Mouse (Mus musculus) liver, embryonic 13.5 days (tissue): ENCODE measurements at regions not wholly inside any gene's neighbourhood (a gene's known extent, or its start where the extent isn't known, plus 50 kb on each side); places are given as distances from the start of the nearest gene placed in this dataset.

Experiments used
- ATAC-seq: fragments of 200-750 bp; cut with Nextera tagmentation; 2 replicates; pipeline ENCODE4 v1.8.0; 2017; ENCODE audit warnings: low read depth, mild to moderate bottlenecking, moderate number of reproducible peaks, moderate library complexity
- DNase-seq: peaks from one replicate; pipeline ENCODE4 v3.0.0; 2022
- H3K27ac ChIP-seq: fragments of 300-500 bp; sonication (generic); 2 replicates; pipeline ENCODE4 v1.5.1; 2015; ENCODE audit warnings: moderate library complexity, mild to moderate bottlenecking, inconsistent platforms
- H3K27me3 ChIP-seq: fragments of 300-500 bp; sonication (generic); 2 replicates; pipeline ENCODE4 v1.6.1; 2015; ENCODE audit warnings: mild to moderate bottlenecking, inconsistent platforms
- H3K36me3 ChIP-seq: fragments of 300-500 bp; sonication (generic); 2 replicates; pipeline ENCODE4 v1.6.1; 2015; ENCODE audit warnings: mild to moderate bottlenecking, inconsistent platforms
- H3K4me1 ChIP-seq: fragments of 300-500 bp; sonication (generic); replicated peaks from 2 replicates; pipeline ENCODE4 v1.6.1; 2015; ENCODE audit warnings: inconsistent platforms
- H3K4me2 ChIP-seq: fragments of 300-500 bp; sonication (generic); 2 replicates; pipeline ENCODE4 v1.6.1; 2015; ENCODE audit warnings: inconsistent platforms, mild to moderate bottlenecking, moderate library complexity
- H3K4me3 ChIP-seq: fragments of 300-500 bp; sonication (generic); replicated peaks from 2 replicates; pipeline ENCODE4 v1.5.1; 2015; ENCODE audit warnings: mild to moderate bottlenecking, inconsistent platforms
- H3K9ac ChIP-seq: fragments of 300-500 bp; sonication (generic); 2 replicates; pipeline ENCODE4 v1.6.1; 2015; ENCODE audit warnings: mild to moderate bottlenecking, inconsistent platforms
- H3K9me3 ChIP-seq: fragments of 300-500 bp; sonication (generic); replicated peaks from 2 replicates; pipeline ENCODE4 v1.6.1; 2016; ENCODE audit warnings: inconsistent platforms
- WGBS: fragments of 180-500 bp; shearing (Covaris S2); methylation state at CpG from one replicate; pipeline ENCODE4 v1.1.7; 2015; ENCODE audit not compliant: insufficient replicate concordance; 5-methylcytosine and 5-hydroxymethylcytosine counted together

DNA sequence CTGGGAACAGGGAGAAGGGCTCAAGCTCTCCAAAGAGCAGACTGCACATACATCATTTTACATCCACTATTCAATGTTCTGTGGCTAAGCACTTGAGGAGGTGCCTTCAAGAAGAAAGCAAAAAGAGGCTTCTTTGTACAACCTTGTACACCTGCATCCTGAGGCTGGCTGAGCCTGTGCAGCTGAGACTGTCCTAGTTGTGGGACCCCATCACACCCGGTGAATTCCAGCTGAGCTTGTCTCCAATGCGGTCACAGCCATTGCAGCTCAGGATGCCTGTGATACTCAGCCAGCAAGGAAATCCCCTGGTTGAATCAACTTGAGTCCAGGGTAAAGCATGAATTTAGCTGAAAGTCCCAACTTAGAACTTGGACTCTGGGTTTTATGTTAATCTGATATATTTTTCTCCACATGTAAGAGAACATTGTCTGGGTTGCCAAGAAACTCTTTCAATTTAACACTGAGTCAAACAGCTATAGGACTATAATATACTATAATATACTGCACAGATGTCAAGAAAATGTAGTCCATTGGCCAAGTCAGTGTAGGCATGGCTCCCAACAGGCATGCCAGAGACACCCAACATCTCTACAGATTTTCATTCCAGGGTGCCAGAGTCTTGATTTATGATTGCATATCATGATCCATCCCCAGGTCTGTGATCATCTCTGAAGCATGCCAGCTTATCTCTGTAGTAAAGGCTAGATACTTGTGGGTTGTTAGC, 599.2 kb downstream of the Pard3 start:
- 77% methylated on average over 2 of the region's 2 CpGs for WGBS
- Histone ChIP-seq H3K27ac (no peak overlapping the region), H3K4me1 (no peaks in the 10 kb centered on the region), H3K9ac (no peak overlapping the region), H3K4me3 (no peak overlapping the region), H3K9me3 (no peaks in the 10 kb centered on the region), H3K36me3 (no peaks in the 10 kb centered on the region), H3K27me3 (no peaks in the 10 kb centered on the region), H3K4me2 (no peak overlapping the region)
- DNase-seq (no peak), ATAC-seq (no peak)

- no peaks in the 10 kb centered on the region for H3K27me3 ChIP-seq
- no peak for DNase-seq
- H3K4me2 ChIP-seq = no peak overlapping the region
- WGBS = 43% methylated on average over 2 of the region's 2 CpGs
- H3K9me3 ChIP-seq = no peaks in the 10 kb centered on the region
- H3K9ac ChIP-seq = no peak overlapping the region
- no peaks in the 10 kb centered on the region for H3K4me1 ChIP-seq
- no peak overlapping the region for H3K27ac ChIP-seq
- H3K36me3 ChIP-seq = no peaks in the 10 kb centered on the region
- ATAC-seq = no peak
- H3K4me3 ChIP-seq = no peak overlapping the region
Observed at GRCm38 (mm10) chr8:127666606-127667005, 602.9 kb downstream of the Pard3 start.

DNA sequence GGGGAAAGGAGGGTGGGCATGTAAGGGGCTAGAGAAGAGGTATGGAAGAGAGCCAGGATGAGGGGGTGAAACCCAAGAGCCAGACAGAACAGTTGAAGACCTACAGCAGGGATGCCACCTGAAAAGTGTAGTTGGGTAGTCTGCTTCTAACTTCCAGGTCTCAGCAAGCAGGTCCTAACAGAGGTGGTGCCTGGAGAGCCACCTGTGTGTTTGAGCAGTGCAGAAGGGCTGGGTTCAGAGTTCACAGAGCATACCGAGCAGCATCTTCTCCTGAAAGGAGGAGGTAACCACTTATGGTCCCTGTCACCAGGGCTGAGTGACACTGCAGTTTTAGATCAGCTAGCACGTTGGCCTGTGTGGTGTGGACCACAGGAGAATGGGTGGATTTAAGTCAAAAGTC, 605.3 kb downstream of the Pard3 start:
- DNase-seq (no peak), ATAC-seq (no peak)
- Histone ChIP-seq H3K27me3 (no peaks in the 10 kb centered on the region), H3K27ac (no peak overlapping the region), H3K36me3 (no peaks in the 10 kb centered on the region), H3K4me1 (no peaks in the 10 kb centered on the region), H3K9ac (no peak overlapping the region), H3K4me3 (no peak overlapping the region), H3K4me2 (no peak overlapping the region), H3K9me3 (no peaks in the 10 kb centered on the region)
- 29% methylated on average over 2 of the region's 2 CpGs for WGBS

- Histone ChIP-seq H3K36me3 (no peaks in the 10 kb centered on the region), H3K4me2 (no peak overlapping the region), H3K27ac (no peak overlapping the region), H3K27me3 (no peaks in the 10 kb centered on the region), H3K9ac (no peak overlapping the region), H3K4me1 (no peaks in the 10 kb centered on the region), H3K9me3 (no peaks in the 10 kb centered on the region), H3K4me3 (no peak overlapping the region)
- 47% methylated on average over 1 of the region's 1 CpGs for WGBS
- DNase-seq = no peak
- ATAC-seq = no peak
Observed at GRCm38 (mm10) chr8:127674063-127674462, 610.4 kb downstream of the Pard3 start.

DNA sequence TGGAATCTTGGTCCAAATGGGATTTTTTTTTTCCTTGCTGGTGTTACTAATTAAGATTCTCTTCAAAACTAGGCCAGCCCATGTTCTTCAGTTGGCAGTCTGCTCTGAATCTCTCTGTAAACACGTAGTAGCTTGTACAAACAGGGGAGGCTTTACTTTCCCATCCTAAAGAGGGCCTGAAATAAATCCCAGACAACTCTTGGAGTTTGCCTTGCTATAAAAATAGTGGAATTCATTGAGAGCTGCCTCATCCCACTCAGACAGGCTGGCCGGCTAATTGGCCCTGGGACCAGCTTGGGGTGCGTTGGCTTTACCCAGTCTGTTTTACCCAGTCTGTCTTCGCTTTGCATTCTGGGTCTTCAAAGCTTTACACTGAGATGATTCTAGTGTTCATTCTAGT, 611.7 kb downstream of the Pard3 start:
- Histone ChIP-seq H3K36me3 (no peaks in the 10 kb centered on the region), H3K9me3 (no peaks in the 10 kb centered on the region), H3K27ac (no peak overlapping the region), H3K9ac (no peak overlapping the region), H3K4me2 (no peak overlapping the region), H3K4me3 (no peak overlapping the region), H3K4me1 (no peaks in the 10 kb centered on the region), H3K27me3 (no peaks in the 10 kb centered on the region)
- no peak for DNase-seq
- WGBS = 73% methylated on average over 4 of the region's 4 CpGs
- ATAC-seq = no peak

DNA sequence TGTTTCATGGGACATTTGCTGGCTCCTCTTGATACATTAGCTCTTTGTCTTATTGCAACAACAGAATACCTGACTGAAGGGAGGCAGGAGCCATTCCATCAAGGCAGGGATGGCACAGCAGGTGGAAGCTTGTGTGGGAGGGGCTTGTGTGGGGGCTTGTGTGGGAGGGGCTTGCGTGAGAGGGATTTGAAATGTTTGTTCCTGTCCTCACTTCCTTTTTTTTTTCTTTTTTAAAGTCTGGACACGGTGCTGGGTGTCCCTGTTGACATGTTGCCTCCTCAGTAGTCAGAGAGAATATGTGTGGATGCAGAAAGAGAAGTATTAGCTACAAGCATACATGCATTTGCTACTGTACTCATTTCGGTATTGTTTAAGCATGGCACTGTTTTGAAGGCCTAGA, 616.5 kb downstream of the Pard3 start:
- 32% methylated on average over 3 of the region's 3 CpGs for WGBS
- H3K4me2 ChIP-seq = no peak overlapping the region
- H3K4me3 ChIP-seq = no peak overlapping the region
- ATAC-seq (no peak), DNase-seq (no peak)
- H3K9ac ChIP-seq = no peak overlapping the region
- H3K9me3 ChIP-seq = no peaks in the 10 kb centered on the region
- H3K27ac ChIP-seq = no peak overlapping the region
- H3K36me3 ChIP-seq = no peaks in the 10 kb centered on the region
- no peaks in the 10 kb centered on the region for H3K27me3 ChIP-seq
- no peaks in the 10 kb centered on the region for H3K4me1 ChIP-seq

DNA sequence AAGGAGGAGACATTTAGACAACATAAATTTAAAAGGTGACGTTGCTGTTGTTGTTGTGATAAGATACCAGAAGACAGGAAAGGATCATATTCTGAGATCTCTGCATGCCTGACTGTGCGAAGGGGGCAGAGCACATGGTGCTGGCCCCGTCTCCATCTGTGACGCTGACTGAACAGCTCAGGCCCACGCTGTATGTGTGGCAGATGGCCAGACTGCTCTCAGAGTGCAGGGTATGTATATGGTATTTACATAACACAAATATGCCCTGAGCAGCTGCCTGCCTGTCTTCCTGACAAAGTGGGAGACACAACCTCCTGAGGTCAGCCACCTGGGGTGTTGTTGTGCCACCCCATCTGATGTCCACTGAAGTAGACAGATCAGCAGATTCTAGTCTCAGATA, 620.5 kb downstream of the Pard3 start:
- no peak for ATAC-seq
- Histone ChIP-seq H3K27me3 (no peaks in the 10 kb centered on the region), H3K4me3 (no peak overlapping the region), H3K27ac (no peak overlapping the region), H3K9ac (no peak overlapping the region), H3K36me3 (no peaks in the 10 kb centered on the region), H3K4me2 (no peak overlapping the region), H3K4me1 (no peaks in the 10 kb centered on the region), H3K9me3 (no peaks in the 10 kb centered on the region)
- 50% methylated on average over 5 of the region's 5 CpGs for WGBS
- DNase-seq = no peak

- ATAC-seq (no peak), DNase-seq (no peak)
- Histone ChIP-seq H3K27me3 (no peaks in the 10 kb centered on the region), H3K4me3 (no peak overlapping the region), H3K4me1 (no peaks in the 10 kb centered on the region), H3K36me3 (no peaks in the 10 kb centered on the region), H3K9me3 (no peaks in the 10 kb centered on the region), H3K27ac (no peak overlapping the region), H3K4me2 (no peak overlapping the region), H3K9ac (no peak overlapping the region)
- 58% methylated on average over 4 of the region's 4 CpGs for WGBS
Observed at GRCm38 (mm10) chr8:127690792-127691191, 627.1 kb downstream of the Pard3 start.

GRCm38 (mm10) chr8:127698404-127698803, 634.7 kb downstream of the Pard3 start:
- Histone ChIP-seq H3K9me3 (no peaks in the 10 kb centered on the region), H3K4me1 (no peaks in the 10 kb centered on the region), H3K4me2 (no peak overlapping the region), H3K27ac (no peak overlapping the region), H3K9ac (no peak overlapping the region), H3K4me3 (no peak overlapping the region), H3K36me3 (no peaks in the 10 kb centered on the region), H3K27me3 (no peaks in the 10 kb centered on the region)
- ATAC-seq (no peak), DNase-seq (no peak)
- WGBS = 62% methylated on average over 4 of the region's 4 CpGs

- Histone ChIP-seq H3K4me3 (no peak overlapping the region), H3K36me3 (no peaks in the 10 kb centered on the region), H3K27me3 (no peaks in the 10 kb centered on the region), H3K27ac (no peak overlapping the region), H3K4me2 (no peak overlapping the region), H3K4me1 (no peaks in the 10 kb centered on the region), H3K9ac (no peak overlapping the region), H3K9me3 (no peaks in the 10 kb centered on the region)
- DNase-seq (no peak), ATAC-seq (no peak)
- WGBS = 45% methylated on average over 4 of the region's 4 CpGs
Observed at GRCm38 (mm10) chr8:127704406-127704805, 640.7 kb downstream of the Pard3 start.

DNA sequence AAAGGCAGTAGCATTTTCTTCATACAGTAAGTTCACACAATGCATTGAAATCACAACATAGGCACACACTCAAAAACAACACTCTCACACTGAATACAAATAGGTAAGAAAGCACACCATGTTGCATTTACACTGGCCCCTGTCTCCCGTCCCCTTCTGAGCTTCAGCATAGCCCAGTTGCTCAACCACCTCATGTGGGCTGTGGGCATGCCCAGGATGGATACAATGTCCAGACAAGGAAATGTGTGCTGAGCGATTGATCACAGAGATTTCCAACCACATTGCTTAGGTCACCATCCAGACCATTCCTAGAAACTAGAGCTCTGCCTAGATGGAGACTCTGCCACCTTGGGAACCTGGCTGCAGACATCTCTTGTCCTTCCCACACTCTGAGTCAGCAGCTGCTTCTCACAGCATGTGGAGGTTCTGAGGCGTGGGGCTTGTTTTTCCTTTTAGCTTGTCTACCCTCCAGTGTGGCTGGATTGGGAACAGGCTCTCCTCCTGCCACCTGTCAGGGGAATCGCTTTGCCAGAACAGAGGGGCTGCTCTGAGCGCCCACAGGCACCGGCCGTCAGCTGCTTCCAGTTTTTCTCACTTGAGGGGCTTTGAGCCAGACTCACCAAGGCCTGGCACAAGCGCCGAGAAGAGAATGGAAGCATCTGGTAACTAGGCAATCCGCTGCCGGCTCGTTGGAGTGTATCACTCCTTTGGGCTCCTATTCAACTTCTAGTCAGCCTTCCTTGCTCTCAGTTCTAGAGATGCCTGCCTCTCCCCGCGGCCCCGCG, 642.5 kb downstream of the Pard3 start:
- Histone ChIP-seq H3K36me3 (no peaks in the 10 kb centered on the region), H3K9ac (no peak overlapping the region), H3K4me1 (no peaks in the 10 kb centered on the region), H3K4me2 (no peak overlapping the region), H3K9me3 (no peaks in the 10 kb centered on the region), H3K27ac (no peak overlapping the region), H3K27me3 (no peaks in the 10 kb centered on the region), H3K4me3 (no peak overlapping the region)
- ATAC-seq (no peak), DNase-seq (no peak)
- 69% methylated on average over 16 of the region's 16 CpGs for WGBS

DNA sequence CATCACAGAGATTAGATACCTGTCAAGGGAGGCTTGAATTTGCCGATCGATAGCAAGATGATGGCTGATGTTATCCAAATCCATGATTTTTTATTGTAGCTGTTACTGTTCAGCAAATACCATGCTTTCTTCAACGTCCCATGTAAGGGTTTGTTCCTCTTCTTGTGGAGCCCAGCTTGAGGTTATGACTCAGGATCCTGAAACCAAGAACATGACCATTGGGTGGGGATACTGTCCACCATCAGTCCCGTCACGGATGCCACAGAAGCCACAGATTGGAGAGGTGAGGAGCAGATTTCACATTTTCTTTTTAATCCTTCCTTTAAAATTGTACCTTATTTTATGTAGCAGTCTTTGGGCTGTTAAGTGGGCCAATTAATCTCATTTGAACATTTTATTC, 645.7 kb downstream of the Pard3 start:
- Histone ChIP-seq H3K4me2 (no peak overlapping the region), H3K4me1 (no peaks in the 10 kb centered on the region), H3K27ac (no peak overlapping the region), H3K9me3 (no peaks in the 10 kb centered on the region), H3K4me3 (no peak overlapping the region), H3K9ac (no peak overlapping the region), H3K36me3 (no peaks in the 10 kb centered on the region), H3K27me3 (no peaks in the 10 kb centered on the region)
- DNase-seq (no peak), ATAC-seq (no peak)
- 62% methylated on average over 5 of the region's 5 CpGs for WGBS
